11 mouse cellular contexts compared by ENCODE assay signal in the genomic region with DNA sequence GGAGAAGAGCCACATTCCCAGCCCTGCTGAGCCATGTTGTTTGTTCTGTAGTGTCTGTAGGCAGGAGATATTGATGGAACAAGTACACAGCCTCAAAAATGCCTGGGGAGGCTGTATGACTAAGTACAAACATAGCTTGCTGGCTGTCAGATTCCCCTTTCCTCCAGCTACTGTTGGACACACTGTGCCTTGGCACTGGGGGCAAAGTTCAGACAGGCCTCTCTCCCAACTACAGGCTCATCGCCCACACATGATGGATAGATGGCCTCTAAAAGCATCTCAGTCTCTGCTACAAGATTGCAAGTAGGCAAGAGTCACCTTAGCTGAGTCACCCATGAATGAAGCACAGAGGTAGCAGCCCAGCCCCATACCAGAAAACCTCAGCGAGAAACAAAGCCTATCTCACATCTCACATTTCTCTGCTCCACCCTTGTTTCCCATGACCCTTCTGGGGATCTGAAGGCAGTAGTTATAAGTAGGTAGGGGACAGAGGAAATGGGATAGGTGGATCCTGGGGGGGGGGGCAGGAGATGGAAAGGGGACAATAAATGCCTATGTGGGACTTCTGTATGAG.
DNase-seq lines count a peak whose midpoint lies in the region; ATAC-seq and TF ChIP-seq lines count a peak whose summit lies in the region.
"Had no signal": no experiment of that assay in that cellular context is flagged by ENCODE, and none has a peak within 500 bp of the region (broad histone marks: within the 10 kb centered on the region; RNA-seq: fewer than 3 reads in every experiment).

No protein-coding gene starts in this region.

- H3K9ac ChIP-seq in liver, embryonic 11.5 days (ENCODE audit: low read depth, low read length), result no peak overlapping the region
- H3K9ac ChIP-seq: heart, embryonic 15.5 days; lung, embryonic 14.5 days had no signal

- no peak overlapping the region for H3K4me2 ChIP-seq in liver, embryonic 11.5 days
- H3K4me2 ChIP-seq: lung, embryonic 14.5 days had no signal

- H3K27me3 ChIP-seq in G1E (ENCODE audit: insufficient read depth, low read length), result no peaks in the 10 kb centered on the region
- H3K27me3 ChIP-seq in liver, embryonic 11.5 days (replicated peaks; ENCODE audit: control insufficient read depth, insufficient read depth, low read length), result no peaks in the 10 kb centered on the region
- H3K27me3 ChIP-seq: heart, embryonic 15.5 days had no signal

- H3K9me3 ChIP-seq in G1E (replicated peaks), result no peaks in the 10 kb centered on the region
- H3K9me3 ChIP-seq in liver, embryonic 11.5 days (ENCODE audit: control insufficient read depth, low read length), result no peaks in the 10 kb centered on the region
- H3K9me3 ChIP-seq: heart, embryonic 15.5 days had no signal

- H3K4me3 ChIP-seq in G1E (ENCODE audit: low read depth, low read length), result no peak overlapping the region; the same call in 1 of the 2 replicates
- H3K4me3 ChIP-seq in liver, embryonic 11.5 days (ENCODE audit: low read depth, low read length), result no peak overlapping the region
- H3K4me3 ChIP-seq: forebrain, embryonic 10.5 days; heart, embryonic 15.5 days had no signal

- WGBS in liver, embryonic 11.5 days, result 51% methylated on average over 2 of the region's 2 CpGs

- no peak overlapping the region for H3K27ac ChIP-seq in liver, embryonic 11.5 days (ENCODE audit: low read depth, low read length)
- H3K27ac ChIP-seq: forebrain, embryonic 10.5 days had no signal

- peaks cover 65% of the 10 kb centered on the region for H3K4me1 ChIP-seq in G1E (ENCODE audit: insufficient read depth, low read depth, low read length)
- peaks cover 37% of the 10 kb centered on the region for H3K4me1 ChIP-seq in liver, embryonic 11.5 days (replicated peaks; ENCODE audit: control insufficient read depth, insufficient read depth, low read length)
- H3K4me1 ChIP-seq: forebrain, embryonic 10.5 days had no signal

- TF ChIP-seq CTCF in G1E (IDR thresholded peaks at IDR 0.05; ENCODE audit: low read depth, low read length), result no peak

- H3K36me3 ChIP-seq in G1E (replicated peaks), result peaks cover 42% of the 10 kb centered on the region
- peaks cover 3% of the 10 kb centered on the region; the same call in 1 of the 2 replicates for H3K36me3 ChIP-seq in liver, embryonic 11.5 days (ENCODE audit: control insufficient read depth, insufficient read depth, low read length)

- ATAC-seq in G1E (ENCODE audit: extremely low read depth, insufficient number of reproducible peaks, low FRiP score, poor library complexity, severe bottlenecking), result peak; percentile 31; the same call in 1 of the 2 replicates
- ATAC-seq in liver, embryonic 11.5 days (replicated peaks; ENCODE audit: low FRiP score), result peak; percentile 58

- peak; percentile 38 for DNase-seq in layer of hippocampus, adult 11-12 months (ENCODE audit: low spot score)
- no peak for DNase-seq in layer of hippocampus, postnatal 10 days (ENCODE audit: low spot score in 2 of 2)
- DNase-seq in G1E (ENCODE audit: low spot score) (peak; percentile 18), MN1 (ENCODE audit: low spot score) (no peak)
- DNase-seq in brain, adult 2 months (ENCODE audit: low read depth, low spot score), result peak; percentile 43
- no peak for DNase-seq in liver, embryonic 11.5 days (ENCODE audit: low spot score)
- no peak for DNase-seq in gastrocnemius, adult 8-10 months (ENCODE audit: low spot score in 2 of 2)
- DNase-seq: adrenal gland, postnatal 36 days; lung, embryonic 14.5 days had no signal

Comparison
In these comparisons a context has a peak if more than half of its experiments do, and no peak if none do; other contexts are left out.
1. DNase-seq: peak in layer of hippocampus, adult 11-12 months (single experiment), G1E (single experiment) and brain, adult 2 months (single experiment); none in layer of hippocampus, postnatal 10 days (0 of 2), liver, embryonic 11.5 days (single experiment), MN1 (single experiment) and gastrocnemius, adult 8-10 months (0 of 2).